Mouse (Mus musculus) urinary bladder, postnatal 10 days (tissue): Measurements from ENCODE around the gene Gm8159.
"Not testable (repeated sequence)": the region's sequence is repeated elsewhere in the genome, so short reads cannot be mapped to it uniquely, and the experiment has no call there.

Experiments used
- DNase-seq: peaks from one replicate; pipeline ENCODE4 v3.0.0; 2022; ENCODE audit warnings: low spot score

Gm8159 gene

DNA sequence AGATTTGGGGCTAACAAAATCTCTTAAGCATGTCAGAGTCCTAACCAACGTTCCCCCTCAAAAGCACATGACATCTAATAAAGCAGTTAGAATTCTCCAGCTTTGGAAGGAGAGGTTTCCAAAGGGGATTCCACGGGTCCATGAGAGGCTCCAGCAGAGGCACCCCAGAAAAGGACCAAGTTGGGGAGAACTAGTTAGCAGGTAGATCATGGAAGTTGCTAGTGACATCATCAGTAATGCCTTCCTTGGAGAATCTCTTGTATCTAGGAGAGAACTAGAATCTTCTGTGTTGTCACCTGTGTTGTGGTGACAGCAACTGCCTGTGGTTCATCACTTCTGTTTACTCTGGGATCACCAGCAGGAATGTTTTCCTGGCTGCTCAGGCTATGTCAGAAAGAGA, at the start of gene Gm8159:
TSS of gene Gm8159 (plus strand) at position 301 of the 400 bp plus-strand sequence.
- DNase-seq, result not testable (repeated sequence)

DNA sequence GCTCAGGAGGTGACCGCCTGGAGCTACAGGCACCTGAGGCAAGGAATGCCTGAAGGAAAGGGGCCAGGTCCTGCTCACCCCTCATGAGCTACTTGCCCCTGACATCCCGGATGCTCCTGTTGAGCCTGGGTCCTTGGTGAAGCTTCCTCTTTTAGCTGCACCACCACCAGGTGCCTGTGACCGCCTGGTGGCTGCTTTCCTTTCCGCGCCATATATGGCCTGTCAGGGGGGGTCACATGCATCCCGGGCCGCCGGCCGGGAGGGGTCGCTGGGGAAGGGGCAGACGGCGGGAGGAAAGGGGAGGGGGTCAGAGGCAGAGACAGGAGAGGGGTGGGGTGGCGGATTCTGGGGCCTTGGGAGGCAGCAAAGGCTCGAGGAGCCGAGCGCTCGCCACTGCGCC, 17.2 kb downstream of the Gm8159 start:
- DNase-seq, result not testable (repeated sequence)

DNA sequence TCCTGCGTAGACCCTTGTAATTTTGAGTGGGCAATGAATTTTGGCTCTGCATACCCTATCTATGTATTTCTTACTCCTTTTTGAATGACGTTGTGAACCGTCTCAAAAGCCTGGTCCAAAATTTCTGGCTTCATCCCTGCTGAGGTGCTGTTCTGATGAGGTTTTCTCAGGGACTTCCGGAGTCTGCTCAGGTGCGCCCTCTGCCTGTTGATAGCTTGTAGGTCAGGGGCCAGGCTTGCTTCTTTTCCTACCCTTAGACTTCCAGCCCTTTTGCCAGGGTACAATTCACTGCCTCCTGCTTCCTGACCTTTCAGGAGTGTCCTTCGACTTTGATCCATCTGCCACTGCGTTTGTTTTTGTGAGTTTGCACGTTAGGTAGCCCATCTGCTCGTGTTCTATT, 18.2 kb downstream of the Gm8159 start:
- not testable (repeated sequence) for DNase-seq

DNA sequence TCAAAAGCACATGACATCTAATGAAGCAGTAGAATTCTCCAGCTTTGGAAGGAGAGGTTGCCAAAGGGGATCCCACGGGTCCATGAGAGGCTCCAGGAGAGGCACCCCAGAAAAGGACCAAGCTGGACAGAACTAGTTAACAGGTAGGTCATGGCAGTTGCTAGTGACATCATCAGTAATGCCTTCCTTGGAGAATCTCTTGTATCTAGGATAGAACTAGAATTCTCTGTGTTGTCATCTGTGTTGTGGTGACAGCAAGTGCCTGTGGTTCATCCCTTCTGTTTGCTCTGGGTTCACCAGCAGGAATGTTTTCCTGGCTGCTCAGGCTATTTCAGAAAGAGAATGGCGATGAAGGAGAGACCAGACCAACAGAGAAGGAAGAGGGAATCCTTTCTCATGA, 31.7 kb downstream of the Gm8159 start, which contains the start of gene Gm3239:
TSS of gene Gm3239 (plus strand) at position 301 of the 400 bp plus-strand sequence.
- not testable (repeated sequence) for DNase-seq
